Mouse (Mus musculus): ENCODE measurements around the gene Swap70.
A peak's percentile ranks its signal among the peaks of the same experiment; 100 is the strongest.
"Not testable (repeated sequence)": the region's sequence is repeated elsewhere in the genome, so short reads cannot be mapped to it uniquely, and the experiment has no call there.

The Swap70 gene

GRCm38 (mm10) chr7:110223727-110224510 is 2.4 kb downstream of the Swap70 start:
- Histone ChIP-seq H3K9me3 (ENCODE audit: low read length) (no peaks in the 10 kb centered on the region), H3K4me1 (replicated peaks; ENCODE audit: low read depth, low read length) (peaks cover 24% of the 10 kb centered on the region), H3K27me3 (ENCODE audit: insufficient read depth, low read length) (0 out of 2 replicates have a peak, but pooled peaks cover 2% of the 10 kb centered on the region), H3K36me3 (ENCODE audit: insufficient read depth, low read length) (peaks cover 20% of the 10 kb centered on the region), H3K4me3 (replicated peaks; ENCODE audit: low read length) (no peak overlapping the region)
- TF ChIP-seq CTCF (conservative IDR thresholded peaks at IDR 0.05; ENCODE audit: low read length): no peak
- TF ChIP-seq POU5F1 (IDR thresholded peaks at IDR 0.05; ENCODE audit: borderline replicate concordance, low read length): no peak
- no peak for TF ChIP-seq NANOG (IDR thresholded peaks at IDR 0.05; ENCODE audit: borderline replicate concordance, low read length)

GRCm38 (mm10) chr7:110226484-110226883 is 5.0 kb downstream of the Swap70 start:
- Histone ChIP-seq H3K36me3 (ENCODE audit: insufficient read depth, low read length) (peaks cover 24% of the 10 kb centered on the region), H3K4me3 (replicated peaks; ENCODE audit: low read length) (no peak overlapping the region), H3K9me3 (ENCODE audit: low read length) (no peaks in the 10 kb centered on the region), H3K4me1 (replicated peaks; ENCODE audit: low read depth, low read length) (peaks cover 20% of the 10 kb centered on the region), H3K27me3 (ENCODE audit: insufficient read depth, low read length) (no peaks in the 10 kb centered on the region)
- TF ChIP-seq NANOG (IDR thresholded peaks at IDR 0.05; ENCODE audit: borderline replicate concordance, low read length) (no peak), POU5F1 (IDR thresholded peaks at IDR 0.05; ENCODE audit: borderline replicate concordance, low read length) (no peak), CTCF (conservative IDR thresholded peaks at IDR 0.05; ENCODE audit: low read length) (no peak)

DNA sequence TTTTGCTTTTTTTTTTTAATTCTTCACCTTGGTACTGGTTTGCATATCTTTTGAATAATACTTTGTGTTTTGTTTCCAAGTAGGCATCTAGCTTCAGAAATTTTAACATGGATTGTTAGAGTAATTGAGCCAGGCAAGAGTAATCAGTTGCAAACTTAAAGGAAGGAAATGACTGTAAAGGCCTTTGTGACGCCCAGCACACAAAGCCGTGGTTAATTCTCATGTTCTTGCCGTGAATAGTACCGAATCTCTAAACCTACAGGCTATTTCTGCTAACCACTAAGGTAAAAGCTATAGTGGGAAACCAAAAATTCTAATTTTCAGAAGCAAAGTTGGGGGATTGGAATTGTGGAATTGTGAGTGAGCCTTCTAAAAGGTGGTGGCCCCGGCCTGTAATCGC is 8.5 kb downstream of the Swap70 start:
- TF ChIP-seq POU5F1 (IDR thresholded peaks at IDR 0.05; ENCODE audit: borderline replicate concordance, low read length): no peak
- no peaks in the 10 kb centered on the region for H3K27me3 ChIP-seq (ENCODE audit: insufficient read depth, low read length)
- H3K4me1 ChIP-seq (replicated peaks; ENCODE audit: low read depth, low read length): peaks cover 12% of the 10 kb centered on the region; the same call in 1 of the 2 replicates
- peaks cover 38% of the 10 kb centered on the region for H3K36me3 ChIP-seq (ENCODE audit: insufficient read depth, low read length)
- no peaks in the 10 kb centered on the region for H3K9me3 ChIP-seq (ENCODE audit: low read length)
- H3K4me3 ChIP-seq (replicated peaks; ENCODE audit: low read length): no peak overlapping the region

DNA sequence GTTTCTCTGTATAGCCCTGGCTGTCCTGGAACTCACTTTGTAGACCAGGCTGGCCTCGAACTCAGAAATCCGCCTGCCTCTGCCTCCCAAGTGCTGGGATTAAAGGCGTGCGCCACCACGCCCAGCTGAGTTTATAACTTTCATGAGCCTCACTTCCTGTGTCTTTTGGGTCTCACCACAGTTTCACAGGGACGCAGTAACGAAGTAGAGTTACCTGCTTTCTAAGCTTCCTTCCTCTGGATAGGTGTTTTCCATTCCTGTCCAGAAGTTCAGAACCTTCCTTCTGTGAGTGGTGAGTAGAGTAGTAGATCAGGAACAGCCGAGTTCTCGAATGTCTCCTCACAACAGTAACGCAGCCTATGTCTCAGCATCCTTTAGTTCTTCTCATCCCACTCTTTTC is 9.6 kb downstream of the Swap70 start:
- Histone ChIP-seq H3K36me3 (ENCODE audit: insufficient read depth, low read length) (peaks cover 32% of the 10 kb centered on the region), H3K4me1 (replicated peaks; ENCODE audit: low read depth, low read length) (peaks cover 12% of the 10 kb centered on the region)
- not testable (repeated sequence) for H3K27me3 ChIP-seq (ENCODE audit: insufficient read depth, low read length); H3K9me3 ChIP-seq (ENCODE audit: low read length); H3K4me3 ChIP-seq (replicated peaks; ENCODE audit: low read length)

DNA sequence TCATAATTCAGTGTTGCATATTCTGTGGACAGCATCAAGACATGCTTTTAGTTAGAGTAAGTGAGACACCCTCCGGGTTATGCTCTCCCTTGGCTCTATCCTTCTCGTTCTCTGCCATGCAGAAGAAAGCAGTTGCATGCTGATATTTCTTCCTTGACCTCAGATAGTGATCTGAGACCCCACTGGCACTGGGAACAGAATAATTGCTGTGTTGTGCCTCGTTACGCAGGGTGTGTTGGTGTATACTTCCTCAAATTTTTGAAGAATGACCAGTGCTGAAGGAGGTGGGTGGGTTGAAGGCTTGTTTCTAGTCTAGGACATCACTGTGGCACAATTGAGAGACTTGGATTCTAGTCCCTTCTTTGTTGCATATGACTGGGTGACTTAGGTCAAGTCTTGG is 14.6 kb downstream of the Swap70 start:
- TF ChIP-seq POU5F1 (IDR thresholded peaks at IDR 0.05; ENCODE audit: borderline replicate concordance, low read length) (no peak), NANOG (IDR thresholded peaks at IDR 0.05; ENCODE audit: borderline replicate concordance, low read length) (no peak), CTCF (conservative IDR thresholded peaks at IDR 0.05; ENCODE audit: low read length) (no peak)
- H3K27me3 ChIP-seq (ENCODE audit: insufficient read depth, low read length): no peaks in the 10 kb centered on the region

DNA sequence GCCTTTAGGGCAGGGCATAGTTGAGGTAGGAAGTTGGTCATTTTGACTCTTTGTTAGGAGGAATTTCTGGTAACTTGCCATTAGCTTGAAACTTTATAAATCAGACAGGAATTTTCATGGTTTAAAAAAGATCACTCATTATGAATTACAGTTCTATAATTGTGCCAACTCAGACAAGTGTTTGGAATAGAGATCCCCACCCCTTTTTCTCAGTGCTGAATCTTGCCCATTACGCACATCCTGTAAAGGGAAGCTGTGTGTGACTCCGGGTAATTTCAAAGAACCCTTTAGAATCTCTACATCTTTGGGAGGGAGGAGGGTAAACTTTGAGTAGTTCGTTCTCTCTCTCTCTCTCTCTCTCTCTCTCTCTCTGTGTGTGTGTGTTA is 15.9 kb downstream of the Swap70 start:
- H3K36me3 ChIP-seq (ENCODE audit: insufficient read depth, low read length): peaks cover 15% of the 10 kb centered on the region
- H3K9me3 ChIP-seq (ENCODE audit: low read length): no peaks in the 10 kb centered on the region
- no peak overlapping the region for H3K4me3 ChIP-seq (replicated peaks; ENCODE audit: low read length)
- peaks cover 42% of the 10 kb centered on the region for H3K4me1 ChIP-seq (replicated peaks; ENCODE audit: low read depth, low read length)
- no peaks in the 10 kb centered on the region for H3K27me3 ChIP-seq (ENCODE audit: insufficient read depth, low read length)
- TF ChIP-seq POU5F1 (IDR thresholded peaks at IDR 0.05; ENCODE audit: borderline replicate concordance, low read length) (no peak), CTCF (conservative IDR thresholded peaks at IDR 0.05; ENCODE audit: low read length) (no peak)

More for the DNA sequence above, 14.6 kb downstream of the Swap70 start:
- H3K4me1 ChIP-seq (replicated peaks; ENCODE audit: low read depth, low read length): peaks cover 37% of the 10 kb centered on the region
- H3K9me3 ChIP-seq (ENCODE audit: low read length): no peaks in the 10 kb centered on the region
- H3K4me3 ChIP-seq (replicated peaks; ENCODE audit: low read length): no peak overlapping the region
- peaks cover 23% of the 10 kb centered on the region for H3K36me3 ChIP-seq (ENCODE audit: insufficient read depth, low read length)

GRCm38 (mm10) chr7:110237837-110238451 is 16.4 kb downstream of the Swap70 start:
- no peak for TF ChIP-seq CTCF (conservative IDR thresholded peaks at IDR 0.05; ENCODE audit: low read length)
- TF ChIP-seq NANOG (IDR thresholded peaks at IDR 0.05; ENCODE audit: borderline replicate concordance, low read length): no peak
- TF ChIP-seq POU5F1 (IDR thresholded peaks at IDR 0.05; ENCODE audit: borderline replicate concordance, low read length): no peak
- Histone ChIP-seq H3K4me3 (replicated peaks; ENCODE audit: low read length) (0 out of 2 replicates have a peak overlapping the region, but pooled peaks have one; percentile 2), H3K27me3 (ENCODE audit: insufficient read depth, low read length) (no peaks in the 10 kb centered on the region), H3K4me1 (replicated peaks; ENCODE audit: low read depth, low read length) (peaks cover 47% of the 10 kb centered on the region), H3K9me3 (ENCODE audit: low read length) (no peaks in the 10 kb centered on the region), H3K36me3 (ENCODE audit: insufficient read depth, low read length) (peaks cover 15% of the 10 kb centered on the region)

DNA sequence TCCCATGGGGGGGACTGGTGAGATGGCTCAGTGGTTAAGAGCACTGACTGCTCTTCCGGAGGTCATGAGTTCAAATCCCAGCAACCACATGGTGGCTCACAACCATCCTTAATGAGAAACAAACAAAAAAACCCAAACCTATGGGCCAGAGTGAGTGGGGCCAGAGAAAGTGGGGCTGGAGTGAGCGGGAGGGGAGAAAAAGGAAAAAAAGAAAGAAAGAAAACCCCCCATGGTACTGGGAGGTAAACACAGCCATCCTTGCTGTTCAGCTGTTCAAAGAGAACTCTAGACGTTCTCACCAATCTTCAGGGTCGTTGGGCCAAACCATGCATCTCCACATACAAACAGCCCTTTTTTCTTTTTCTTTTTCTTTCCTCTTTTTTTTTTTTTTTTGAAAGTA is 18.1 kb downstream of the Swap70 start:
- Histone ChIP-seq H3K4me3 (replicated peaks; ENCODE audit: low read length) (no peak overlapping the region), H3K27me3 (ENCODE audit: insufficient read depth, low read length) (no peaks in the 10 kb centered on the region), H3K9me3 (ENCODE audit: low read length) (no peaks in the 10 kb centered on the region), H3K36me3 (ENCODE audit: insufficient read depth, low read length) (peaks cover 18% of the 10 kb centered on the region), H3K4me1 (replicated peaks; ENCODE audit: low read depth, low read length) (peaks cover 56% of the 10 kb centered on the region)
- TF ChIP-seq CTCF (conservative IDR thresholded peaks at IDR 0.05; ENCODE audit: low read length) (no peak), NANOG (IDR thresholded peaks at IDR 0.05; ENCODE audit: borderline replicate concordance, low read length) (no peak), POU5F1 (IDR thresholded peaks at IDR 0.05; ENCODE audit: borderline replicate concordance, low read length) (no peak)
